Mouse (Mus musculus): ENCODE data around the gene Dnajb14. TPM values are rescaled to one million over a fixed set of nuclear protein-coding genes. Genes with fewer than 3 reads are reported as not detected.
A peak's percentile ranks its signal among the peaks of the same experiment; 100 is the strongest.
"Not testable (repeated sequence)": the region's sequence is repeated elsewhere in the genome, so short reads cannot be mapped to it uniquely, and the experiment has no call there.

The Dnajb14 gene
- polyA plus RNA-seq, 1 experiment, result 12.1 TPM

- peak; percentile 45 for DNase-seq (ENCODE audit: low read depth)
- no peak for TF ChIP-seq CTCF (IDR thresholded peaks at IDR 0.05; ENCODE audit: borderline replicate concordance, extremely low read depth, insufficient read depth, insufficient read length)
Observed at GRCm38 (mm10) chr3:137940757-137941156, 73.3 kb downstream of the Dnajb14 start.

DNA sequence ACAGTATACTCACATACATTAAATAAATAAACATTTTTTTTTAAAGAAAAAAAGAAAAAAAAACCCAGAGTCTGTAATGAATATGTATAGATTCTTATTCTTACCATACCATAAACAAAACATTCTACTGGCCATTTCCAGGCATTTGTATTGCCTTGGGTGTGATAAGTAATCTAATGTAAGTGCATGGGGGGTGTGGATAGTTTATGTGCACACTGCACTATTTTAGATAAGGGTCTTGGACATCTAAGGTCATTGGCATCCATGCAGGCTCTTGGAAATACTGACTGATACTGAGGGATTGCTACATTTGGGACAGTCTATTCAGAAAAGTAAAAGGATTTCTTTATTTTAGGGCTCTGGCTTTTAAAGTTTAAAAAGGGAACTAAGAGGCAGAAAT lies 74.1 kb downstream of the Dnajb14 start:
- DNase-seq (ENCODE audit: low read depth), result no peak
- no peak for TF ChIP-seq CTCF (IDR thresholded peaks at IDR 0.05; ENCODE audit: borderline replicate concordance, extremely low read depth, insufficient read depth, insufficient read length)
- no peak for TF ChIP-seq POLR2A (IDR thresholded peaks at IDR 0.05; ENCODE audit: borderline replicate concordance, extremely low read depth, insufficient read depth, insufficient read length, poor library complexity, severe bottlenecking)

DNA sequence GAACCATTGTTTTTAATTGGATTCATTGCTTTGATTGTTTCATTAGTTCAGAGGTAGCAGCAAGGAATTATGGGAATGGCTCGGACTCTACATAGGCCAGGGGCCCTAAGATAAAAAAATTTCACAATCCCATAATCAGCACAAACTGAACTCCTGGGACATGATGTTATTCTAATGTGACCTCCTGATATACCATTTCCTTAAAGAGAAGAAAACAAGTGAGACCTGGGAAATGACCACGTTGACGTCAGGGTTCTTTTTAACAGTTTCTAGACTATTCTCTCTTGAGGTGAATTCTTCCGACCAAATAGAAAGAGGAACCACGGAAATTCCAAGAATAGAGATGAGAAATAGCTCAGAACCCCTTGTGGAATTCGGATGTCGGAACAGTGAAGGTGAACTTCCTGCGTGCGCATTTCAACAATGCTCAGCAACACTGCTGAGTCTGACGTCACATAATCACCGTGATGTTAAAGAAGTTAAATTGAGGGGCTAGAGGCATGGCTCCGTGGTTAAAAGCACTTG lies 74.7 kb downstream of the Dnajb14 start:
- no peak for TF ChIP-seq CTCF (IDR thresholded peaks at IDR 0.05; ENCODE audit: borderline replicate concordance, extremely low read depth, insufficient read depth, insufficient read length)
- TF ChIP-seq POLR2A (IDR thresholded peaks at IDR 0.05; ENCODE audit: borderline replicate concordance, extremely low read depth, insufficient read depth, insufficient read length, poor library complexity, severe bottlenecking), result no peak

GRCm38 (mm10) chr3:137943737-137944154 lies 76.3 kb downstream of the Dnajb14 start:
- TF ChIP-seq POLR2A (IDR thresholded peaks at IDR 0.05; ENCODE audit: borderline replicate concordance, extremely low read depth, insufficient read depth, insufficient read length, poor library complexity, severe bottlenecking) (no peak), CTCF (IDR thresholded peaks at IDR 0.05; ENCODE audit: borderline replicate concordance, extremely low read depth, insufficient read depth, insufficient read length) (no peak)
- no peak for DNase-seq (ENCODE audit: low read depth)

More for the DNA sequence above, 74.7 kb downstream of the Dnajb14 start:
- DNase-seq (ENCODE audit: low read depth), result no peak

DNA sequence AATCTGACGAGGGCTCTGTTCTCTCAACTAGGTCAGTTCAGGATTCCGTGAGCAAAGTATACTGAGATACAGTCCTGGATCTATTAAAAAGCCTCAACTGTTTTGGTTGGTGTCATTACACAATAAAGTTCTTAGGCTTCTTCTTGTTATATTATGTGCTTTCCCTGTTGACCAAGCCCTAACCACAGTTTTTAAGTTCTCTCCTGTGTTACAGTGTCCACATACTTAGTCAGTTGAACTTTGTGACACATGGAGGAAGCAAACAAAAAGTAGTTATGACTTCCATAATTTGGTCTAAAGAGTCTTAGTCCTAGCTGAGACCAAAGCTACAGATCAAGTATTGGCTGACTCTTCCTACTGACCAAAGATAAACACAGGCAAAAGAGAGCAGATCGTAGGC lies 79.4 kb downstream of the Dnajb14 start:
- DNase-seq (ENCODE audit: low read depth), result no peak
- TF ChIP-seq CTCF (IDR thresholded peaks at IDR 0.05; ENCODE audit: borderline replicate concordance, extremely low read depth, insufficient read depth, insufficient read length), result no peak
- no peak for TF ChIP-seq POLR2A (IDR thresholded peaks at IDR 0.05; ENCODE audit: borderline replicate concordance, extremely low read depth, insufficient read depth, insufficient read length, poor library complexity, severe bottlenecking)

- no peak for DNase-seq (ENCODE audit: low read depth)
Observed at GRCm38 (mm10) chr3:137947525-137947924, 80.0 kb downstream of the Dnajb14 start.

DNA sequence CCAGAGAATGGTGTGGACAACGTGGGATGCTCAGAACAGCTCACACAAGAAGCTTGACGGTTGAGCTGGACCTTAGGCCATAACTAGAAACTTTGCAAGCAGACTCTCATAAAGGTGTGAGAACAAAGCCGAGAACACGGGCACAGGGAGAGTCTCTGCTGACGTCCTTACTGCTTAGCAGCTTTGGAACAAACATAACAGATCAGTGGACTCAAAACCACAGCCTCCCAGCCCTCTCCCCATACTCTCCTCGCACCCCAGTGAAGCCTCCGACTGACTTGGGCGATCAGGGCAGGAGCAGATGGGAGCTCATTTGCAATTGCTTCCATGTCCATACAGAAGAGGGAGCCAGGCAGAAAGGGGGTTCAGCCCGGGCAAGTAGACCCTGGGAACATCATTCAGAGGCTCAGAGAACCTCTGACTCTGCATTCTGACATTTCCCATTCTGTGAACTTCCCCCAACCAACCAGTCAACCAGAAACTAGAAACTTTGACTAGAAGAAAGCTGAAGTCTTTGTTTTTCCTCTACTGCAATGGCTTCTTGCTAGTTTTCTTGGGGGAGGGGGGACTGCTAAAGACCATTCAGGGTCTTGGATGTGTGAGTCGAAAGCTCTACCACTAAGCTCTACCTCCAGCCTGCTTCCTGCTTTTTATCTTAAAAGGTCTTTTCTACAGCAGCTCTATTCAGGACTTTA lies 82.9 kb downstream of the Dnajb14 start:
- TF ChIP-seq CTCF (IDR thresholded peaks at IDR 0.05; ENCODE audit: borderline replicate concordance, extremely low read depth, insufficient read depth, insufficient read length) (no peak), POLR2A (IDR thresholded peaks at IDR 0.05; ENCODE audit: borderline replicate concordance, extremely low read depth, insufficient read depth, insufficient read length, poor library complexity, severe bottlenecking) (no peak)
- DNase-seq (ENCODE audit: low read depth), result no peak

More at GRCm38 (mm10) chr3:137947525-137947924, 80.0 kb downstream of the Dnajb14 start:
- TF ChIP-seq CTCF (IDR thresholded peaks at IDR 0.05; ENCODE audit: borderline replicate concordance, extremely low read depth, insufficient read depth, insufficient read length), result no peak
- TF ChIP-seq POLR2A (IDR thresholded peaks at IDR 0.05; ENCODE audit: borderline replicate concordance, extremely low read depth, insufficient read depth, insufficient read length, poor library complexity, severe bottlenecking), result no peak

- not testable (repeated sequence) for DNase-seq (ENCODE audit: low read depth)
Observed at GRCm38 (mm10) chr3:137951302-137951701, 83.8 kb downstream of the Dnajb14 start.

DNA sequence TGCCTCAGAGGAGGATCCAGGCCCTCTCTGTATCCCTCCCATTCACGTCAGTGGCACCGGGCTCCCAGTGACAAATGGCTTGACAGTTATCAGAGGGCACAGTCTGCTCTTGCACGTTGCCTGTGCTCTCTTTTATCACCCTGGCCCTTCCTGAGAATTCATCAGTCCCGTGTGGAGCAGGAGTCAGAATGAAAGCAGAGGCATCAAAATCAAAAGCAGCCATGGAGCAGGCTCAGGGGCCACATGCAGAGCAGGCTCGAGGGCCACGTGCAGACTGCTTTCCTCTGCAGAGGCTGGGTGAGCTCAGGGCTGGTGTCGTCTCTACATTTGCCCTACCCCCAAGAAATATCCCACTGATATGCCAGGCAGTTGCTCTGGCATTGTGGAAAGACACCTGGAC lies 84.3 kb downstream of the Dnajb14 start:
- no peak for TF ChIP-seq CTCF (IDR thresholded peaks at IDR 0.05; ENCODE audit: borderline replicate concordance, extremely low read depth, insufficient read depth, insufficient read length)
- TF ChIP-seq POLR2A (IDR thresholded peaks at IDR 0.05; ENCODE audit: borderline replicate concordance, extremely low read depth, insufficient read depth, insufficient read length, poor library complexity, severe bottlenecking), result no peak
- DNase-seq (ENCODE audit: low read depth), result no peak

DNA sequence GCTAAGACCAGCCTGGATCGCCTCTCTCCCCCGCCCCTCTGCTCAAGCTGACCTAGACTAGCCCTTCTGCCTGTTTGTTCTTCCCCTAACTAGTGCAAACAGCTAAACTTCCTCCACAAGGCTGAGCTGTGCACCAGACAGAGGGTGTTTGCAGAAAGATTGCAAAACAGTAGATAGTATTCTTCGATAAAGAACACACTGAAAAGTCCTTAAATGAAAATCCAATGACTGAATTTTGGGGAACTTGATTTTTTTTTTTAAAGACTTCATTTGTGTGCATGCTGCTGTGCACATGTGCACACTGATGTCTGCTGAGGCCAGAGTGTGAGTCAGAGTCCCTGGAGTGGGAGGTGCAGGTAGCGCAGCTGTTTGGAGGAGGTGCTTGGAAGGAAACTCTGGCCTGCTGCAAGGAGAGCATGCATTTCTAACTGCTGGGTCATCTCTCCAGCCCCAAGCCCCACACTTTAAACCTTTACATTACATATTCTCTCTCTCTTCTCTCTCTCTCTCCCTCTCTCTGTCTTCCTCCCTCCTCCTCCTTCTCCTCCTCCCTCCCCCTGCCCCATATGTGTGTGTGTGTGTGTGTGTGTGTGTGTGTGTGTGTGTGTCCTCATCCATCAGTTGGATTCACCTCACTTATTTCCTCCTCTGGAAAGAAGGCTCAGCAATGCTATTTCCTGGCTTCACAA lies 84.9 kb downstream of the Dnajb14 start:
- peak; percentile 6 for DNase-seq (ENCODE audit: low read depth)
- TF ChIP-seq POLR2A (IDR thresholded peaks at IDR 0.05; ENCODE audit: borderline replicate concordance, extremely low read depth, insufficient read depth, insufficient read length, poor library complexity, severe bottlenecking), result no peak
- TF ChIP-seq CTCF (IDR thresholded peaks at IDR 0.05; ENCODE audit: borderline replicate concordance, extremely low read depth, insufficient read depth, insufficient read length), result no peak

- TF ChIP-seq CTCF (IDR thresholded peaks at IDR 0.05; ENCODE audit: borderline replicate concordance, extremely low read depth, insufficient read depth, insufficient read length) (no peak), POLR2A (IDR thresholded peaks at IDR 0.05; ENCODE audit: borderline replicate concordance, extremely low read depth, insufficient read depth, insufficient read length, poor library complexity, severe bottlenecking) (no peak)
- DNase-seq (ENCODE audit: low read depth), result peak; percentile 93
Observed at GRCm38 (mm10) chr3:137952914-137953880, 85.7 kb downstream of the Dnajb14 start.

Data from brain, embryonic 14.5 days (tissue).